Mouse (Mus musculus) ES-Bruce4 (cell line): Measurements from ENCODE around the gene Mrpl34. TPM values are rescaled to one million over a fixed set of nuclear protein-coding genes. Genes with fewer than 3 reads are reported as not detected.

ENCODE experiments used
- H3K27ac ChIP-seq: 2 replicates; pipeline ENCODE4 v1.5.1; 2012; ENCODE audit warnings: low read length, inconsistent platforms; ENCODE audit not compliant: insufficient read depth
- H3K27me3 ChIP-seq: 2 replicates; pipeline ENCODE4 v1.6.1; 2012; ENCODE audit warnings: mild to moderate bottlenecking, low read length, inconsistent platforms; ENCODE audit not compliant: control insufficient read depth, poor library complexity, insufficient read depth, severe bottlenecking
- H3K36me3 ChIP-seq: 2 replicates; pipeline ENCODE4 v1.6.1; 2012; ENCODE audit warnings: inconsistent platforms, mild to moderate bottlenecking, low read length, moderate library complexity; ENCODE audit not compliant: control insufficient read depth, poor library complexity, insufficient read depth, severe bottlenecking
- H3K4me1 ChIP-seq: one replicate; pipeline ENCODE4 v1.8.1; 2011; ENCODE audit warnings: low read length; ENCODE audit not compliant: control insufficient read depth, insufficient read depth
- H3K4me3 ChIP-seq: 2 replicates; pipeline ENCODE4 v1.5.1; 2011; ENCODE audit warnings: low read depth, mild to moderate bottlenecking, low read length
- H3K9ac ChIP-seq: 2 replicates; pipeline ENCODE4 v1.6.1; 2012; ENCODE audit warnings: low read depth, mild to moderate bottlenecking, inconsistent platforms; ENCODE audit not compliant: poor library complexity, severe bottlenecking
- H3K9me3 ChIP-seq: replicated peaks from 2 replicates; pipeline ENCODE4 v1.6.1; 2012; ENCODE audit warnings: mild to moderate bottlenecking, low read length, inconsistent platforms; ENCODE audit not compliant: control insufficient read depth, poor library complexity, insufficient read depth, severe bottlenecking
- CTCF ChIP-seq: IDR thresholded peaks from one replicate; pipeline ENCODE4 v1.8.1; 2011; ENCODE audit warnings: low read depth, low read length
- EP300 ChIP-seq: IDR thresholded peaks from 2 replicates; pipeline ENCODE4 v1.6.1; 2011; ENCODE audit warnings: low read depth, low read length; ENCODE audit not compliant: insufficient read depth
- POLR2A ChIP-seq: IDR thresholded peaks from one replicate; pipeline ENCODE4 v1.8.1; 2011; ENCODE audit warnings: low read length; ENCODE audit not compliant: insufficient read depth
- polyA plus RNA-seq: library from polyadenylated mRNA; stranded (reverse); fragments of >200 nt; gene quantifications from 2 replicates; pipeline ENCODE4 v1.2.4, GENCODE M21; 2011; ENCODE audit warnings: low read depth; ENCODE audit not compliant: missing spikeins, insufficient read depth, insufficient read length

Gene Mrpl34
- polyA plus RNA-seq, 1 experiment = 77.0 TPM

DNA sequence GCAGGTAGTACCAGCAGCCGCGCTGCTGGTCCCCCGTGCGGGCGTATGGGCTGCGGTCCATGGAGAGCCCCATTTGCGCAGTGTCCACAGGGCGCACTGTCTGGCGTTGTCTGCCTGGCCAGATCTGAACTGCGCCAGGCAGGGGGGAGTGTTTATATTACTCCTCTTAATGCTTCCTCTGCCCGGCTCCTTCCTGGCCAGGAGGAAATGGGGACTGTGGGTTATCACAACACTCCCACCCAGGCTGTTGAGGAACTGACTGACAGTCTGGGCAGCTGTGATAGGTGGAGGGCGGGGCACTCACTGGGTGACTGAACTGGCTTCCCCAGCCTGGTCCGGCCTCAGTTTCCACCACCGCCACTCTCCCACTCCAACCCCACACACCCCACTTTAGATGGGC is 46.9 kb downstream of the Mrpl34 start, which contains the start of gene Plvap:
Plvap (minus strand) TSS at position 109 of the 400 bp plus-strand sequence.
- no peaks in the 10 kb centered on the region for H3K36me3 ChIP-seq
- H3K9ac ChIP-seq = peak within 1 kb of the TSS; percentile 15; the same call in 1 of the 2 replicates
- H3K4me1 ChIP-seq = peaks cover 2% of the 10 kb centered on the region
- no peak within 1 kb of the TSS for H3K27ac ChIP-seq
- H3K9me3 ChIP-seq = no peaks in the 10 kb centered on the region
- peak within 1 kb of the TSS; percentile 40 for H3K4me3 ChIP-seq
- TF ChIP-seq EP300 = no peak
- no peak for TF ChIP-seq CTCF
- no peak for TF ChIP-seq POLR2A
- no peaks in the 10 kb centered on the region for H3K27me3 ChIP-seq

- H3K4me1 ChIP-seq = peaks cover 4% of the 10 kb centered on the region
- no peak for TF ChIP-seq EP300
- no peak for TF ChIP-seq CTCF
- no peak for TF ChIP-seq POLR2A
- no peak overlapping the region; the same call in 1 of the 2 replicates for H3K9ac ChIP-seq
- H3K27me3 ChIP-seq = no peaks in the 10 kb centered on the region
- no peaks in the 10 kb centered on the region for H3K9me3 ChIP-seq
- no peaks in the 10 kb centered on the region for H3K36me3 ChIP-seq
- no peak overlapping the region for H3K4me3 ChIP-seq
- no peak overlapping the region for H3K27ac ChIP-seq
Measured at GRCm38 (mm10) chr8:71513018-71513754, 48.4 kb downstream of the Mrpl34 start.

DNA sequence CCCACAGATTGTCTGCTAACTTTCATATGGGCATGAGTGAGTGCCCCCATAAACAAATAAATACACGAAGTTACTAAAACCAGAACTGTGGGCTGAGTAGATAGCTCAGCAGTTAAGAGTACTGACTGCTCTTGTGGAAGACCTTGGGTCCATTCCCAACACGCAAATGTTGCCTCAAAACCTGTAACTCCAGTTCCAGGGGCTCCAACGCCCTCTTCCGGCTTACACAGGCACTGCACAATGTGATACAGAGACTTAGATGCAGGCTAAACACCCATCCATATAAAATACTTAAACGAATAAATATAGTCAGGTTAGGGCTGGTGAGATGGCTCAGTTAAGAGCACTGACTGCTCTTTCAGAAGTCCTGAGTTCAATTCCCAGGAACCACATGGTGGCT is 50.3 kb downstream of the Mrpl34 start:
- Histone ChIP-seq H3K27ac (no peak overlapping the region), H3K4me3 (no peak overlapping the region), H3K9ac (no peak overlapping the region), H3K4me1 (peaks cover 4% of the 10 kb centered on the region), H3K27me3 (no peaks in the 10 kb centered on the region), H3K36me3 (no peaks in the 10 kb centered on the region), H3K9me3 (no peaks in the 10 kb centered on the region)
- TF ChIP-seq CTCF (peak; percentile 69), POLR2A (no peak)

Other genes starting within 250 kb of the Mrpl34 start
- 37.3 and 39.0 TPM in 2 replicates for gene Myo9b, start 192.2 kb upstream of the Mrpl34 start, polyA plus RNA-seq
- gene Haus8, start 192.0 kb upstream of the Mrpl34 start, polyA plus RNA-seq = 30.7 and 34.3 TPM in 2 replicates
- gene Use1, start 98.1 kb upstream of the Mrpl34 start, polyA plus RNA-seq = 63.2 and 68.7 TPM in 2 replicates
- 1.9 and 3.2 TPM in 2 replicates for gene Ocel1, start 93.7 kb upstream of the Mrpl34 start, polyA plus RNA-seq
- gene Nr2f6, start 83.0 kb upstream of the Mrpl34 start, polyA plus RNA-seq = 23.0 and 23.9 TPM in 2 replicates
- not detected in 2 replicates for gene Ushbp1, start 69.2 kb upstream of the Mrpl34 start, polyA plus RNA-seq
- gene Babam1, start 68.1 kb upstream of the Mrpl34 start, polyA plus RNA-seq = 82.0 and 102 TPM in 2 replicates
- 10.9 and 11.2 TPM in 2 replicates for gene Ankle1, start 58.9 kb upstream of the Mrpl34 start, polyA plus RNA-seq
- 10.1 and 13.7 TPM in 2 replicates for gene Abhd8, start 1.3 kb upstream of the Mrpl34 start, polyA plus RNA-seq
- 37.5 and 38.2 TPM in 2 replicates for gene Dda1, start 4.2 kb downstream of the Mrpl34 start, polyA plus RNA-seq
- gene Ano8, start 21.0 kb downstream of the Mrpl34 start, polyA plus RNA-seq = 7.0 and 7.1 TPM in 2 replicates
- 14.8 and 16.3 TPM in 2 replicates for gene Gtpbp3, start 23.1 kb downstream of the Mrpl34 start, polyA plus RNA-seq
- gene Plvap, start 46.8 kb downstream of the Mrpl34 start, polyA plus RNA-seq = 4.0 and 4.4 TPM in 2 replicates
- 4.3 and 4.9 TPM in 2 replicates for gene Ccdc194, start 60.8 kb downstream of the Mrpl34 start, polyA plus RNA-seq
- gene Bst2, start 72.5 kb downstream of the Mrpl34 start, polyA plus RNA-seq = 207 and 235 TPM in 2 replicates
- 72.6 and 74.1 TPM in 2 replicates for gene Mvb12a, start 78.0 kb downstream of the Mrpl34 start, polyA plus RNA-seq
- 2.2 and 2.4 TPM in 2 replicates for gene Tmem221, start 93.9 kb downstream of the Mrpl34 start, polyA plus RNA-seq
- not detected in 2 replicates for gene Nxnl1, start 101.6 kb downstream of the Mrpl34 start, polyA plus RNA-seq
- gene Slc27a1, start 103.9 kb downstream of the Mrpl34 start, polyA plus RNA-seq = 21.8 and 27.3 TPM in 2 replicates
- gene Pgls, start 127.2 kb downstream of the Mrpl34 start, polyA plus RNA-seq = 57.2 and 65.6 TPM in 2 replicates
- gene Fam129c, start 132.7 kb downstream of the Mrpl34 start, polyA plus RNA-seq = 6.4 and 9.0 TPM in 2 replicates
- gene Colgalt1, start 146.0 kb downstream of the Mrpl34 start, polyA plus RNA-seq = 83.2 and 85.2 TPM in 2 replicates
- 3.8 and 6.3 TPM in 2 replicates for gene Unc13a, start 206.8 kb downstream of the Mrpl34 start, polyA plus RNA-seq
- 8.0 and 9.7 TPM in 2 replicates for gene Jak3, start 211.3 kb downstream of the Mrpl34 start, polyA plus RNA-seq
- 1.3 and 3.7 TPM in 2 replicates for gene Insl3, start 224.3 kb downstream of the Mrpl34 start, polyA plus RNA-seq
- gene B3gnt3, start 236.8 kb downstream of the Mrpl34 start, polyA plus RNA-seq = 1.8 and 2.0 TPM in 2 replicates